Mouse (Mus musculus): ENCODE data around the gene Tada2b.

Tada2b gene

GRCm38 (mm10) chr5:36446166-36446890 is 37.8 kb downstream of the Tada2b start:
- TF ChIP-seq CTCF (conservative IDR thresholded peaks at IDR 0.05; ENCODE audit: low read length) (no peak), NANOG (IDR thresholded peaks at IDR 0.05; ENCODE audit: borderline replicate concordance, low read length) (no peak), POU5F1 (IDR thresholded peaks at IDR 0.05; ENCODE audit: borderline replicate concordance, low read length) (no peak)
- Histone ChIP-seq H3K36me3 (ENCODE audit: insufficient read depth, low read length) (no peaks in the 10 kb centered on the region), H3K27me3 (ENCODE audit: insufficient read depth, low read length) (no peaks in the 10 kb centered on the region; the same call in 1 of the 2 replicates), H3K4me1 (replicated peaks; ENCODE audit: low read depth, low read length) (peaks cover 23% of the 10 kb centered on the region), H3K9me3 (ENCODE audit: low read length) (no peaks in the 10 kb centered on the region), H3K4me3 (replicated peaks; ENCODE audit: low read length) (no peak overlapping the region)

- Histone ChIP-seq H3K9me3 (ENCODE audit: low read length) (no peaks in the 10 kb centered on the region), H3K27me3 (ENCODE audit: insufficient read depth, low read length) (no peaks in the 10 kb centered on the region; the same call in 1 of the 2 replicates), H3K36me3 (ENCODE audit: insufficient read depth, low read length) (no peaks in the 10 kb centered on the region), H3K4me1 (replicated peaks; ENCODE audit: low read depth, low read length) (peaks cover 23% of the 10 kb centered on the region), H3K4me3 (replicated peaks; ENCODE audit: low read length) (no peak overlapping the region; the same call in 1 of the 2 replicates)
- no peak for TF ChIP-seq NANOG (IDR thresholded peaks at IDR 0.05; ENCODE audit: borderline replicate concordance, low read length)
- no peak for TF ChIP-seq POU5F1 (IDR thresholded peaks at IDR 0.05; ENCODE audit: borderline replicate concordance, low read length)
- TF ChIP-seq CTCF (conservative IDR thresholded peaks at IDR 0.05; ENCODE audit: low read length), result no peak
Measured at GRCm38 (mm10) chr5:36445028-36445427, 39.1 kb downstream of the Tada2b start.

- Histone ChIP-seq H3K36me3 (ENCODE audit: insufficient read depth, low read length) (no peaks in the 10 kb centered on the region), H3K4me3 (replicated peaks; ENCODE audit: low read length) (no peak overlapping the region), H3K27me3 (ENCODE audit: insufficient read depth, low read length) (no peaks in the 10 kb centered on the region; the same call in 1 of the 2 replicates), H3K4me1 (replicated peaks; ENCODE audit: low read depth, low read length) (peaks cover 23% of the 10 kb centered on the region), H3K9me3 (ENCODE audit: low read length) (no peaks in the 10 kb centered on the region)
- TF ChIP-seq POU5F1 (IDR thresholded peaks at IDR 0.05; ENCODE audit: borderline replicate concordance, low read length) (no peak), CTCF (conservative IDR thresholded peaks at IDR 0.05; ENCODE audit: low read length) (no peak), NANOG (IDR thresholded peaks at IDR 0.05; ENCODE audit: borderline replicate concordance, low read length) (no peak)
Measured at GRCm38 (mm10) chr5:36444611-36445010, 39.5 kb downstream of the Tada2b start.

GRCm38 (mm10) chr5:36440741-36441140 is 43.3 kb downstream of the Tada2b start:
- no peaks in the 10 kb centered on the region for H3K36me3 ChIP-seq (ENCODE audit: insufficient read depth, low read length)
- peaks cover 11% of the 10 kb centered on the region; the same call in 1 of the 2 replicates for H3K4me1 ChIP-seq (replicated peaks; ENCODE audit: low read depth, low read length)
- H3K27me3 ChIP-seq (ENCODE audit: insufficient read depth, low read length), result no peaks in the 10 kb centered on the region
- no peaks in the 10 kb centered on the region for H3K9me3 ChIP-seq (ENCODE audit: low read length)
- TF ChIP-seq POU5F1 (IDR thresholded peaks at IDR 0.05; ENCODE audit: borderline replicate concordance, low read length), result no peak
- no peak for TF ChIP-seq CTCF (conservative IDR thresholded peaks at IDR 0.05; ENCODE audit: low read length)
- TF ChIP-seq NANOG (IDR thresholded peaks at IDR 0.05; ENCODE audit: borderline replicate concordance, low read length), result no peak
- H3K4me3 ChIP-seq (replicated peaks; ENCODE audit: low read length), result no peak overlapping the region

- H3K4me3 ChIP-seq (replicated peaks; ENCODE audit: low read length), result no peak overlapping the region
- no peaks in the 10 kb centered on the region for H3K27me3 ChIP-seq (ENCODE audit: insufficient read depth, low read length)
- TF ChIP-seq POU5F1 (IDR thresholded peaks at IDR 0.05; ENCODE audit: borderline replicate concordance, low read length), result no peak
- TF ChIP-seq CTCF (conservative IDR thresholded peaks at IDR 0.05; ENCODE audit: low read length), result no peak
- no peak for TF ChIP-seq NANOG (IDR thresholded peaks at IDR 0.05; ENCODE audit: borderline replicate concordance, low read length)
- no peaks in the 10 kb centered on the region for H3K9me3 ChIP-seq (ENCODE audit: low read length)
- no peaks in the 10 kb centered on the region for H3K36me3 ChIP-seq (ENCODE audit: insufficient read depth, low read length)
- H3K4me1 ChIP-seq (replicated peaks; ENCODE audit: low read depth, low read length), result no peaks in the 10 kb centered on the region
Measured at GRCm38 (mm10) chr5:36436858-36437257, 47.2 kb downstream of the Tada2b start.

- no peaks in the 10 kb centered on the region for H3K36me3 ChIP-seq (ENCODE audit: insufficient read depth, low read length)
- no peaks in the 10 kb centered on the region for H3K9me3 ChIP-seq (ENCODE audit: low read length)
- no peak overlapping the region for H3K4me3 ChIP-seq (replicated peaks; ENCODE audit: low read length)
- TF ChIP-seq CTCF (conservative IDR thresholded peaks at IDR 0.05; ENCODE audit: low read length), result no peak
- no peak for TF ChIP-seq POU5F1 (IDR thresholded peaks at IDR 0.05; ENCODE audit: borderline replicate concordance, low read length)
- no peak for TF ChIP-seq NANOG (IDR thresholded peaks at IDR 0.05; ENCODE audit: borderline replicate concordance, low read length)
- no peaks in the 10 kb centered on the region for H3K27me3 ChIP-seq (ENCODE audit: insufficient read depth, low read length)
- H3K4me1 ChIP-seq (replicated peaks; ENCODE audit: low read depth, low read length), result no peaks in the 10 kb centered on the region
Measured at GRCm38 (mm10) chr5:36434398-36434967, 49.6 kb downstream of the Tada2b start.

- H3K4me3 ChIP-seq (replicated peaks; ENCODE audit: low read length), result no peak overlapping the region
- H3K27me3 ChIP-seq (ENCODE audit: insufficient read depth, low read length), result no peaks in the 10 kb centered on the region
- TF ChIP-seq POU5F1 (IDR thresholded peaks at IDR 0.05; ENCODE audit: borderline replicate concordance, low read length) (no peak), NANOG (IDR thresholded peaks at IDR 0.05; ENCODE audit: borderline replicate concordance, low read length) (no peak)
- no peaks in the 10 kb centered on the region for H3K36me3 ChIP-seq (ENCODE audit: insufficient read depth, low read length)
- no peaks in the 10 kb centered on the region for H3K9me3 ChIP-seq (ENCODE audit: low read length)
- H3K4me1 ChIP-seq (replicated peaks; ENCODE audit: low read depth, low read length), result no peaks in the 10 kb centered on the region
Measured at GRCm38 (mm10) chr5:36431711-36432110, 52.4 kb downstream of the Tada2b start.

- Histone ChIP-seq H3K4me1 (replicated peaks; ENCODE audit: low read depth, low read length) (no peaks in the 10 kb centered on the region), H3K4me3 (replicated peaks; ENCODE audit: low read length) (no peak overlapping the region), H3K9me3 (ENCODE audit: low read length) (no peaks in the 10 kb centered on the region), H3K36me3 (ENCODE audit: insufficient read depth, low read length) (no peaks in the 10 kb centered on the region), H3K27me3 (ENCODE audit: insufficient read depth, low read length) (0 out of 2 replicates have a peak, but pooled peaks cover 3% of the 10 kb centered on the region)
- TF ChIP-seq CTCF (conservative IDR thresholded peaks at IDR 0.05; ENCODE audit: low read length), result no peak
- no peak for TF ChIP-seq POU5F1 (IDR thresholded peaks at IDR 0.05; ENCODE audit: borderline replicate concordance, low read length)
- TF ChIP-seq NANOG (IDR thresholded peaks at IDR 0.05; ENCODE audit: borderline replicate concordance, low read length), result no peak
Measured at GRCm38 (mm10) chr5:36429551-36429950, 54.5 kb downstream of the Tada2b start.

Measured in E14TG2a.4 (cell line).